Mouse (Mus musculus): ENCODE data around the gene Hmgn5. TPM values are rescaled to one million over a fixed set of nuclear protein-coding genes. Genes with fewer than 3 reads are reported as not detected.

Hmgn5 gene
- 205 TPM for polyA plus RNA-seq (2014; fragmentation: Illumina TruSeq; extraction: RNeasy Lipid Tissue Mini Kit (QIAGEN cat#74804); ENCODE audit: low read depth, low replicate concordance)

DNA sequence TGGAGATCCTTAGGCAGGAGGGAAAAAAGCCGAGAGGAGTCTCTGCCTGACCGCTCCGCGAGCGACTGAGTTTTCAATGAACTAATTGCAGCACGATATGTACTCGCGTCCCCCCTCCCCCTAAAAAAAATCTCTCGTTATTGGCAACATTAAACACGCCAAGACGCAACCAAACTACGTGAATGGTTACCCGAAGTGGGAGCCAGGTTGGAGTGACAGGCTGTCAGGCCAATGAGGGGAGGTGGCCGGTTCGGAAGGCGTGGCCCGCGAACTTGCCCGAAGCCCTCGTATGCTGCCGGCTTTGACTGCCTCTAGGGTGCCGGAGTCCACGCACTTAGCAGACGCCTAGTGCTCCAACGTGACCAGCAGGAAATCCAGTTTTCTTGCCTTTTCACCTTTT, at the start of gene Hmgn5:
Gene Hmgn5, minus strand, starts transcription at position 122 of the 400 bp plus-strand sequence.

Other genes with a start within 250 kb of the Hmgn5 start
- 25.8 TPM for gene Brwd3, start 179.0 kb downstream of the Hmgn5 start, polyA plus RNA-seq (2014; fragmentation: Illumina TruSeq; extraction: RNeasy Lipid Tissue Mini Kit (QIAGEN cat#74804); ENCODE audit: low read depth, low replicate concordance)
- 570 TPM for gene Sh3bgrl, start 82.0 kb upstream of the Hmgn5 start, polyA plus RNA-seq (2014; fragmentation: Illumina TruSeq; extraction: RNeasy Lipid Tissue Mini Kit (QIAGEN cat#74804); ENCODE audit: low read depth, low replicate concordance)
- 5.0 TPM for gene Gm6377, start 183.4 kb upstream of the Hmgn5 start, polyA plus RNA-seq (2014; fragmentation: Illumina TruSeq; extraction: RNeasy Lipid Tissue Mini Kit (QIAGEN cat#74804); ENCODE audit: low read depth, low replicate concordance)